Mouse (Mus musculus) hindbrain, postnatal 0 days (tissue): ENCODE data around the gene Mrpl14. TPM values are rescaled to one million over a fixed set of nuclear protein-coding genes. Genes with fewer than 3 reads are reported as not detected.

Source experiments
- ATAC-seq: fragments of 200-750 bp; cut with Nextera tagmentation; 2 replicates; pipeline ENCODE4 v1.8.0; 2017; ENCODE audit warnings: mild to moderate bottlenecking, moderate TSS enrichment, moderate library complexity
- DNase-seq: peaks from one replicate; pipeline ENCODE4 v3.0.0-alpha.2; 2015; ENCODE audit warnings: low spot score
- H3K27ac ChIP-seq: fragments of 300-500 bp; sonication (generic); 2 replicates; pipeline ENCODE4 v1.5.1; 2014; ENCODE audit warnings: mild to moderate bottlenecking
- H3K27me3 ChIP-seq: fragments of 300-500 bp; sonication (generic); 2 replicates; pipeline ENCODE4 v1.6.1; 2014; ENCODE audit warnings: low read length, mixed read lengths; ENCODE audit not compliant: insufficient read depth
- H3K36me3 ChIP-seq: fragments of 300-500 bp; sonication (generic); 2 replicates; pipeline ENCODE4 v1.6.1; 2014; ENCODE audit warnings: low read length, mixed read lengths; ENCODE audit not compliant: insufficient read depth
- H3K4me1 ChIP-seq: fragments of 300-500 bp; sonication (generic); 2 replicates; pipeline ENCODE4 v1.6.1; 2014; ENCODE audit warnings: antibody characterized with exemption, low read length, mixed read lengths; ENCODE audit not compliant: insufficient read depth
- H3K4me2 ChIP-seq: fragments of 300-500 bp; sonication (generic); 2 replicates; pipeline ENCODE4 v1.6.1; 2014; ENCODE audit warnings: low read depth, mild to moderate bottlenecking, low read length, moderate library complexity, mixed read lengths
- H3K4me3 ChIP-seq: fragments of 300-500 bp; sonication (generic); 2 replicates; pipeline ENCODE4 v1.5.1; 2014; ENCODE audit warnings: low read length
- H3K9ac ChIP-seq: fragments of 300-500 bp; sonication (generic); replicated peaks from 2 replicates; pipeline ENCODE4 v1.6.1; 2014; ENCODE audit warnings: mild to moderate bottlenecking, low read length, moderate library complexity, mixed read lengths
- H3K9me3 ChIP-seq: fragments of 300-500 bp; sonication (generic); 2 replicates; pipeline ENCODE4 v1.6.1; 2016; ENCODE audit warnings: low read length, mixed read lengths
- CTCF ChIP-seq: IDR thresholded peaks from 2 replicates; pipeline ENCODE4 v1.5.1; 2016; ENCODE audit warnings: antibody characterized with exemption, control low read depth, low read depth
- WGBS: fragments of 180-500 bp; shearing (Covaris S2); extraction: QIAGEN DNeasy Blood & Tissue Kit; methylation state at CpG from one replicate; pipeline ENCODE4 v1.1.7; 2014; 5-methylcytosine and 5-hydroxymethylcytosine counted together
- polyA plus RNA-seq: library from polyadenylated mRNA; unstranded; fragments of >200 nt; fragmentation: Nextera tagmentation; extraction: Ambion mirVana; gene quantifications from 2 replicates; pipeline ENCODE4 v1.2.1, GENCODE M21; 2015
- total RNA-seq: library from RNA; depleted of rRNA; stranded (reverse); fragments of >200 nt; gene quantifications from 2 replicates; pipeline ENCODE4 v1.2.3, GENCODE M21; 2014

Mrpl14 gene
- total and polyA plus RNA-seq, 2 experiments from 2014 or later: 58.7 to 117 TPM

DNA sequence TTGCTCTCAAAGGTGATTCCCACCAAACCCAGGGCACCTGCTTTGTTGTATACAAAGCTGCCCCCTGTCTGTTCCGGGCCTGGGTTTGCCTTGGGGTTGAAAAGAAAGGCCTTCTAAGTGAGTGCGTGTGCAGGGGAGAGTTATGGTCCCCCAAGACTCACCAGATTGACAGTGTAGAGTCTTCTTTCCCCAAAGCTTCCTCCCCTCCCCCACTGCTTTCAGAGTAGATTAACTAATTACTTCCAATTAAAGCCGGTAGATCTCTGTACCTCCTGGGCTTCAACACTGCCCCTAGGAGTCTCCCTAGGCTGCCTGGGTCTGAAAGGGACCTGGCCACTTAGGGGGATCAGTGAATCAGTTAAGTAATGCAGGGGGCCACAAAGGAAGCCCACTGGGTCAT, 48.2 kb downstream of the Mrpl14 start:
- peak overlapping the region; percentile 56; the same call in 1 of the 2 replicates for H3K27ac ChIP-seq
- no peaks in the 10 kb centered on the region for H3K9me3 ChIP-seq
- peaks cover 18% of the 10 kb centered on the region; the same call in 1 of the 2 replicates for H3K4me1 ChIP-seq
- no peak for TF ChIP-seq CTCF
- H3K27me3 ChIP-seq: no peaks in the 10 kb centered on the region
- H3K4me2 ChIP-seq: peak overlapping the region; percentile 57
- WGBS: 14% methylated on average over 3 of the region's 3 CpGs
- DNase-seq: no peak
- ATAC-seq: no peak
- no peaks in the 10 kb centered on the region for H3K36me3 ChIP-seq
- no peak overlapping the region for H3K4me3 ChIP-seq
- no peak overlapping the region for H3K9ac ChIP-seq

DNA sequence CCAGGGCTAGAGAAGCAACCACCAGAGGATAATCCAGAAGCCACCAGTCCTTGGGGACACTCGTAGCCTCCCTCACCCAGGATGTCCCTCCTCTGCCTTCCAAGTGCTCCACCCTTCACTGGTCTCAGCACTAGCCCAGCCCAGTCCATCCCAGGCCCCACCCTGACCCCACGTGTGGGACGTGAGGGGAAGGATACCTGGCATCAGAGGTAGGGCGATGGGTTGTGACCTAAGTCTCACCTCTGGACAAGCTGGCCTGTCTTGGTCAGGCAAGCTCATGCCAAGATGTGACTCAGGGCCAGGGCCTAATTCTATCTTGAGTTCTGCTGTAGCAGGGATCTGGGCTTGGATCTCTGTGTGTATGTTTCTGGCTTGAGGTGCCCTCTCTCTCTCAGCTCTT, 48.8 kb downstream of the Mrpl14 start:
- WGBS: 77% methylated on average over 4 of the region's 4 CpGs
- H3K4me1 ChIP-seq: peaks cover 18% of the 10 kb centered on the region; the same call in 1 of the 2 replicates
- no peak overlapping the region for H3K9ac ChIP-seq
- H3K9me3 ChIP-seq: no peaks in the 10 kb centered on the region
- no peak for TF ChIP-seq CTCF
- H3K27me3 ChIP-seq: no peaks in the 10 kb centered on the region
- ATAC-seq (no peak), DNase-seq (no peak)
- no peaks in the 10 kb centered on the region for H3K36me3 ChIP-seq
- no peak overlapping the region for H3K4me3 ChIP-seq
- H3K27ac ChIP-seq: no peak overlapping the region
- 0 out of 2 replicates have a peak overlapping the region, but pooled peaks have one; percentile 57 for H3K4me2 ChIP-seq

DNA sequence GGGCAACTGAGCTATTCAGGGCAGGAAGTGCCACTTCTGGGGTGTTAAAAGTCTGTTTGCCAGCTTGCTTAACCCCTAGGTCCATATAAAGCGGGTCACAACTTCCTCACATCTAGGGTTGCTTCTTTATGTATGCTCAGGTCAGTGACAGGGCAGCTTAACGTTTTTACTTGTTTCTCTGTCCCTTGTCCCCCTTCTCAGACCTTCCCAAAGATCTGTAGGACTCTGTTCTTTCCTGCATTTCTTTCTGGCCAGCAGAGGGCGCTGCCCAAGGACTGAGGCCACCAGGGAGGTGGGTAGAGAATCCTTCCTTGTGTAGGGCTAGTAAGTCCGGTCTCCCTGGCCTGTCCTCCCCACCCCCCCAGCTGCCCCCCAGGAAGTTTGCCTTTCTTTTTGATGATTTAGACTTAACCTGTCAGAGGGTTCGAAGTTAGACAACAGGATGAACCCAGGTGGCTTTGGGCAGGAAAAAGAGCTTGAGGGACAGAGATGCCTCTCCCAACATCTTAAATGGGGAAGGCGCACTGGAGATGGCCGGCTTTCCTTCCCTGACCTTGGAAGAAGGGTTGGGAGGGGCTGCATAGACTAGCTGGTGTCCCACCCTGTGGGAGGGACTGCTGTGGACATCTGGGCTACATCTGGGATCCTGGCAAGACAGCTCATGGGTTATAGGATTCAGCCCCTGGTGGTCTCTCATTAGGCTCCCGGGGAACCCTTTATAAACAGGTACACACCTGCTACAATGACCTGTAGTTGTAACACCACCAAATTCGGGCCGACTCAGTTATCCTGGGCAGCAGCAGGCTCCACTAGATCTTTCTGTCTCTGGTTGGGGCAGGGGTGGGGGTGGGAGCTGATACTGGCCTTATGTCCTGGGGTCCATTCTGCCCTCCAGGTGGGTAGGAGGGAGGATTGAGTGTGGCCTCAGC, 49.5 kb downstream of the Mrpl14 start:
- H3K4me3 ChIP-seq: peak overlapping the region; percentile 51
- peaks cover 18% of the 10 kb centered on the region; the same call in 1 of the 2 replicates for H3K4me1 ChIP-seq
- H3K36me3 ChIP-seq: no peaks in the 10 kb centered on the region
- peak; percentile 95 for TF ChIP-seq CTCF
- no peaks in the 10 kb centered on the region for H3K27me3 ChIP-seq
- WGBS: 8% methylated on average over 10 of the region's 10 CpGs
- no peaks in the 10 kb centered on the region for H3K9me3 ChIP-seq
- peak; percentile 41; the same call in 1 of the 2 replicates for ATAC-seq
- DNase-seq: peak; percentile 90
- peak overlapping the region; percentile 85 for H3K27ac ChIP-seq
- peak overlapping the region; percentile 79 for H3K4me2 ChIP-seq
- peak overlapping the region; percentile 68 for H3K9ac ChIP-seq

DNA sequence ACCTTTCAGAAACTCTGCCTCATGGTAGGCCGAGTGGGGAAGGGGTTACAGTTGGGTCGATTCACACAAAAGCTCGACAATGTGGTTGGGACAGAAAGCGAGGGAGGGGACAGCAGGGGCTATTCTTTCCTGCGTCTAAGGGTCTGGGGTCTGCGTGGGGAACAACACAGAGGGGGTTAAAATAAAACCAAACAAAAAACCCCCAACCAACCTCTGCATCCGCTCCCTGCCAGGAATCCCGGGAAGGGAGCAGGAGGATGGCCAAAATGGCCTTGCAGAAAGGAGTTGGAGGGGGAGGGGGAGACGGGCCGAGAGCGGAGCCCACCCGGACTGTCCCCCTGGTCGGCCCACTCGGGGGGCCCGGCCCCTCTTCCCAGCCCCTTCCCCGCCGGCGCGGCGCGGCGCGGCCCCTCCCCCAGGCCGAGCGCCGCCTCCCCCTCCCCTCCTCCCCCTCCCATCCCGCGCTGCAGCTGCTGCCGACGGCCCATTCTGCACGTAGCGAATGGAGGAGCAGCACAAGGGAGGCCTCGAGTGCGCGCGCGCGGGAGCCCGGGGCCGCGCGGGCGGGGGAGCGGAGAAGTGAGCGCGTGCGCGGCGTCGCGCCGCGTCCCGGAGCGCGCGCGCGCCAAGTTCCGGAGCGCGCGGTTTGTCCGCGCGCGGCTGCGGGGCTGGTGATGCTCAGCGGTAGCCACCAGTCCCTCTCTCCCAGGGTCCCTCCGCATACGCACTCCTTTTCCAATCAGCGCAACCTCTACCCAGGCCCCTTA, 50.4 kb downstream of the Mrpl14 start:
- peak overlapping the region; percentile 68 for H3K9ac ChIP-seq
- ATAC-seq (peak; percentile 74), DNase-seq (peak; percentile 97)
- no peaks in the 10 kb centered on the region for H3K36me3 ChIP-seq
- no peak for TF ChIP-seq CTCF
- H3K4me1 ChIP-seq: peaks cover 18% of the 10 kb centered on the region; the same call in 1 of the 2 replicates
- H3K4me3 ChIP-seq: peak overlapping the region; percentile 51
- H3K27ac ChIP-seq: peak overlapping the region; percentile 85
- H3K4me2 ChIP-seq: peak overlapping the region; percentile 79
- 5% methylated on average over 56 of the region's 72 CpGs for WGBS
- H3K9me3 ChIP-seq: no peaks in the 10 kb centered on the region
- no peaks in the 10 kb centered on the region for H3K27me3 ChIP-seq

DNA sequence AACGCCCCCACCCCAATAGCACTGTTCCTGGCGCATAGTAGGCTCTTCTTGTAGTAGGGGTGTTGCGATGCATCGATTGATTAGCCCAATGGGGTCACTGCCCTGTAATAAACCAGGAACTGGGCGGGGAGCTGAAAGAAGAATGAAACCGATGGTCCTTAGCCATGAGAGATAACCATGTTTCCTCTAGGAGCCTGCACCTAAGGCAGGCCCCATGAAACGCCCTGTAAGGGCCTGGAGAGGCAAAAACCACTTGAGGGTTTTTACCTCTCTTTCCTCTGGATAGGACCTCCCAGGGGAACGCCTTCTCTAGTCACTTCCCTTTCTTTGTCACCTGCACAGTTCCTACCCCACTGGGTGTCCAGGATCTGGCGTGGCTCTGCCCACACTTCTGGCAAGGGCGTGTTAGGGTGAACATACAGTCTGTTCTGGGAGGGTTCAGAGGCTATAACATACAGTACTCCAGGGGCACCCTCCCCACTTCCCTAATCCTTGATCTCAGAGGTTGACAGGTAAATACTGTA, 51.0 kb downstream of the Mrpl14 start:
- WGBS: 19% methylated on average over 10 of the region's 10 CpGs
- H3K36me3 ChIP-seq: no peaks in the 10 kb centered on the region
- no peaks in the 10 kb centered on the region for H3K27me3 ChIP-seq
- H3K4me2 ChIP-seq: peak overlapping the region; percentile 79
- H3K9ac ChIP-seq: peak overlapping the region; percentile 68
- DNase-seq: no peak
- H3K4me1 ChIP-seq: peaks cover 18% of the 10 kb centered on the region; the same call in 1 of the 2 replicates
- TF ChIP-seq CTCF: no peak
- no peaks in the 10 kb centered on the region for H3K9me3 ChIP-seq
- H3K27ac ChIP-seq: peak overlapping the region; percentile 85; the same call in 1 of the 2 replicates
- H3K4me3 ChIP-seq: peak overlapping the region; percentile 51
- peak; percentile 10; the same call in 1 of the 2 replicates for ATAC-seq

DNA sequence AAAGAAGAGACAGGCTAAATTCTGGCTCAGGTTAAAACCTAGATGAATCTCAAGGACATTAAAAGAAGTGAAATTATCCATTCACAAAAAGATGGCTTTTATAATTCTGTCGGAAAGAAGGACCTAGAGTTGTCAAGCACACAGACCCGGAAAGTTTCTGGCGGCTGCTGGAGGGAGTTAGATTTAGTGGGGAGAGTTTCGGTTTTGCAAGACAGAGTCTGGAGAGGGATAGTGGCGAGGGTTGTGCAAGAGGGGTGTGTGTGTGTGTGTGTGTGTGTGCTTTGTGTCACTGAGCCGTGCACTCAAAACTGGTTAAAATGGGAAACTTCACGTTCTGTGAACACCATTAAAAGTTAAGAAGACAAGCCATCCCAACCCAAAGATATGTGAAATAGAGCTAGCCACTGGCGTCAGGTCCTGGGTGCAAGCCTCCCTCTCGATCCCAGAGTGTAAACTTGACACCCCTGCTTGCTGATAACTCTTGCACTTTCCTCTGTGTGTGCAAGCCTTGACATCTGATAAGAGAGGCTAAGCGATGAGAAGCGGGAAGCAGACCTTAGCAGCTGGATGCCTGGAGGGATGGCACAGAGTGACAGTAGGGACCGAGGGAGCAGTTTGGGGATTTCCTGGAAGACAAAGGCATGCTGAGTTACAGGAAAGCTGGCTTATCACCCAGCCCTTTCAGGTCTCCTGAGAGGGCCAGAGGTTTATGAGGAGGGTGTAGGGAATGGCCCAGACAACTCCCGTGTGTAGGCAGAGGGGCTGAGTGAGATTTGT, 56.4 kb downstream of the Mrpl14 start:
- H3K36me3 ChIP-seq: no peaks in the 10 kb centered on the region
- H3K4me2 ChIP-seq: no peak overlapping the region
- 62% methylated on average over 13 of the region's 13 CpGs for WGBS
- no peak overlapping the region for H3K27ac ChIP-seq
- TF ChIP-seq CTCF: no peak
- no peak for DNase-seq
- H3K4me1 ChIP-seq: no peaks in the 10 kb centered on the region
- no peaks in the 10 kb centered on the region for H3K9me3 ChIP-seq
- no peak overlapping the region for H3K4me3 ChIP-seq
- H3K27me3 ChIP-seq: no peaks in the 10 kb centered on the region
- no peak for ATAC-seq
- no peak overlapping the region for H3K9ac ChIP-seq
